Mouse (Mus musculus): Measurements from ENCODE around the gene Chrnb4.

The Chrnb4 gene

GRCm38 (mm10) chr9:55048211-55048880 lies at the start of gene Chrnb4:
Gene Chrnb4, minus strand, starts transcription at chr9:55048779.
- no peak for DNase-seq (ENCODE audit: low spot score in 2 of 2)

GRCm38 (mm10) chr9:55096870-55097269 lies 48.3 kb upstream of the Chrnb4 start:
- no peak for DNase-seq (ENCODE audit: low spot score in 2 of 2)

- DNase-seq (ENCODE audit: low spot score in 2 of 2), result no peak
Measured at GRCm38 (mm10) chr9:55096033-55096432, 47.5 kb upstream of the Chrnb4 start.

DNA sequence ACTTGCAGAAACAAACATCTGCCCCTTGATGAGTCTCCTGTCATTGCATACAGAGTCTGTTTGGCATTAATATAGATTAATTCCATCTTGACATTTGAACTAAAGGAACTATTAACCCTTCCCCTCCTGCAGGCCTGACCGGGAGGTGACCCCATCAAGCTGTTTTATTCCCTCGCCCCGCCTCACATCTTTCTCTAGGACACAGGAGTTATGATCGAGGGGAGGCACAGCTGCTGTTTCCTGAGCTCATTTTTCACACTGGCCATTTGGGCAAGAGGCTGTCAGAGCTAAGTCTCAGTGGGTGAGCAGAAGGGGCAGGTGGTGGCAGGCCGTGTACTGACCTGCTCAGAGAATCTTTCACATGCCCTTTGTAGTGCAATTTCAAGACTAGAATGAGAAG lies 41.6 kb upstream of the Chrnb4 start:
- DNase-seq (ENCODE audit: low spot score in 2 of 2), result no peak

- DNase-seq (ENCODE audit: low spot score in 2 of 2), result no peak
Measured at GRCm38 (mm10) chr9:55089226-55089625, 40.6 kb upstream of the Chrnb4 start.

DNA sequence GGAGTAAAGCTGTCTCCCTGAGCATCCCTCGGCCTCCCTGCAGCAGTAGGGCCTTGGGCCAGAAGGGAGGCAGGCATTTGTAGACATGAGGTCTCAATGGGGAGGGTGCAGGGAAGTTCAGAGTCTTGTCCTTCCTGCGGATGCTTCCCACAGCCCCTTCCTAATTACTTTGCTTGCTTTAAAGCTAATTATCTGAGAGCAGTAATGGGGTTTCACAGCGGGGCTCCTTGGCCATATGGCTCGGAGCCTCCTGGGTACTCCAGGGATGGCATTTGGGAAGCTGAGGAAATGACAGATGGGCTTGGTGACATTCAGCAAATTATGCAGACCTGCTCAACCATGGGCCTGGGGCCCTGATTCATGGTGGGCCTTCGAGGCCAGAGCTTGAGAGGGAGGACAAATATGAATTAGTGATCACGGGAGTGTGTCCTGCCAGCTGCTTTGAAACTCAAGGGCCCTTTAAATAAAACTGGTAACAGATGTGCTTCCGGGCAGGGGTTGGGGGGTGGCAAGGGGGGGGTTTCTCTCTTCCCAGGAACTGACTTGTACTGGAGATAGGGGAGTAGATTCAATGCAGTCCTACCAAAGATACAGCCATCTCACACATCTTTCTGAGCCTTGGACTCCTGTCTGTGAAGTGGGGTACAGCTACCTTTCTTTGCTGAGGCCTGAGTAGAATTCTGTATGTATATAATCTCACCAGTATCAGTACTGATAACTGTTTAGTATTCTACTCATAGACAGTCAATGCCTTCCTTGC lies 34.8 kb upstream of the Chrnb4 start:
- no peak for DNase-seq (ENCODE audit: low spot score in 2 of 2)

GRCm38 (mm10) chr9:55067965-55068265 lies 19.3 kb upstream of the Chrnb4 start:
- no peak for DNase-seq (ENCODE audit: low spot score in 2 of 2)

DNA sequence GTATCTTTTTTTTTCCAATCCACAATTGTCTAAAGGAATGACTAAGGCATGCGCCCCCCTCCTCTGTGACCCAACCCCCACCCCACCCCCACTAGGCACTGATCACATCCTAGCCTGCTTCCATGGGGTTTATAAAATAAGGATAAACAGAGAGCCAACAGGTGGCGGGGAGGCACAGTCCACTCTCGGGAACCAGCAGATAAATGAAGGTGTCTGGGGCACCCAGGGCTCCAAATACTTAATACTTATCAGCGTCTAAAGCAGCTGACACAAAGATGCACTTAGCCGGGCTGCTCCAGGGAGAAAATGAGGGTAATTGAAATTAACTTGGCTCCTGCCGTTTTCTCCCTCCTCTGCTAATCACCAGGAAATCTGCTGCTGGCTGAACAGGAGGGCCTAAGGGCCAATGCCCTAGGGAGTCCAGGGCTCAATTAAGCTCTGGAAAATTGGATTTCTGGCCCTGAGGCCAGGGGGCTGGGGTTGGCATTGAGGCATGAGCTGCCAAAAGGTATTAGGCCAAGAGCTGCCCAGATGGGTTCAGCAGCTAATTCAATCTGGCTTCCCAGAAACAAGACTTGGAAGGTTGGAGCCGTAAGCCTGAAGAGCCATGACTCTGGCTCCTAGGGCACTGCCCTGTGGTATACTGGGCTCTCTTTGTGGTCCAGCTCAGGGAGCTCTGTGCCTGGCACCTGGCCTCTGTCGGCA lies 18.8 kb upstream of the Chrnb4 start:
- DNase-seq (ENCODE audit: low spot score in 2 of 2), result peak; percentile 40 to 51

DNA sequence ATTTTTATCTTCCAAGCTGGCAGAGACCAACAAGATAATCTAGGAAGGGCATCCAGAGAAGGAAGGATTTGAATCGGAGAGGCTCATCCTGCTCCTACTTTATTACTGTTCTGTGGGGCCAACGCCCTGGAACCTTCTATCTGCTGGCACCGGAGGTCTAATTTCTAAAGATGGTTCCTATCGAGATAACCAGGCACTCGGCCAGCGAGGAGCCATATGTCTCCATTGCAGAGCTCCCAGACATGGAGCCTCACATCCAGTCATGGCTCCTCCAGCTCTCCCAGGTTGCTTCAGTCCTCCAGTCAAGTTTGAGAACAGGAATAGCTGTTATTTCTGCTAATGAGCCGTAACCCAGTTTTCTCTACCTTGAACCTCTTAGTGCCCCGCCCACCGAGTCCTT lies 16.7 kb upstream of the Chrnb4 start:
- peak; percentile 36 to 44 for DNase-seq (ENCODE audit: low spot score in 2 of 2)

GRCm38 (mm10) chr9:55058067-55058466 lies 9.5 kb upstream of the Chrnb4 start:
- DNase-seq (ENCODE audit: low spot score in 2 of 2), result no peak

GRCm38 (mm10) chr9:55055386-55055930 lies 6.9 kb upstream of the Chrnb4 start:
- no peak for DNase-seq (ENCODE audit: low spot score in 2 of 2)

DNA sequence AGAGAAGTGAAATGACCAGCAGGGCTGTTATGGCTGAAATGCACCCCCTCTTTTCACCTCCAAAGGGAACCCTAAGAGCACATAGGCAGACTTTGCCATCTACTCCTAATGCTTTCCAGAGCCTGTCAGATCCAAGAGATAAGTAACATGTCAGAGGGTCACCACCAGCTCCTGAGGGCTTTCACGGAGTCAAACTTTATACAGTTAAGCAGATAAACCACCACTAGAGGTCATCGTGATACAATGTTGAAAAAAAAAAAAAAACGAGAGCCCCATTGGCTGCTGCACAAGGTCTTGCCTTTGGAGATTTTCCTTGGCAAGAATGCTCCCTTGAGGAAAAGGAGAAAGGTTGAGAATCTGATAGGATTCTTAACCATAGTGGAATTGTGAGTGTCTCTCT lies 1.8 kb downstream of the Chrnb4 start:
- no peak for DNase-seq (ENCODE audit: low spot score in 2 of 2)

DNA sequence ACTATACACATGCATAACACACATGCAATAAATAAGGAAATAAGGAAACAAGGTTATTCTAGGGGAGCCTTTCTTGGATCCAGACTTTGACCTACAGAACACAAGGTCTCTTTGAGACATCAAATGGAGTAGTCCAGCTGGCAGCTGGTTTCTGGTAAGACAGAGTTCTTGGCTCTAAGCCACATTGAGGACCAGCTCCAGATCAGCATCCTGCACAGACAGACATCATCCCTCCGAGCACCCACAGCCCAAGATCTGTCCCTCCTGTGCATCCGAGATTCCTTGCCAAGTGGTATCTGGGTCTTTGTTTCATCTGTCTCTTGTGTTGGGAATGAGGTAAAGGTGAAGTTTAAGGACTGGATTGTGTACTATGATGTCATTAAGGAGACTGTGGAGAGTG lies 3.6 kb downstream of the Chrnb4 start:
- DNase-seq (ENCODE audit: low spot score in 2 of 2), result no peak

DNA sequence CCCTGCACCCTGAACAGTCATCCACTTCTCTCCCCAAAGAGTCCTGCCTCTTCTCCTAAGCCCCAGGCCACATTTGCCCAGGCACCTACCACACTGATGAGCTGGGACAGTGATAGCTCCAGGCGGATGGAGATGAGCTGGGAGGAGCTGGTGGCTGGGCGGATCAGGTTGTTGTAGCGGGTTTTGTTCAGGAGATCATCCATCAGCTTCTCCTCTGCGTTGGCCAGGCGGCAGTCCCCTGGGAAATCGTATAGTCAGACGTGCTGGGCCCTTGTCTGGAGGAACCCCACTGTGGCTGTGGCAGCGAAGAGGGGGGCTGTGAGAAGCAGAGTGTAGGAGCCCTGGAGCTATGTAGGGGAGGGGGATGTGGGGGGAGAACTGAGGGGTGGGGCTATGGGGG lies 4.9 kb downstream of the Chrnb4 start:
- DNase-seq (ENCODE audit: low spot score in 2 of 2), result no peak

- peak; percentile 56 to 57 for DNase-seq (ENCODE audit: low spot score in 2 of 2)
Measured at GRCm38 (mm10) chr9:55041389-55041788, 7.2 kb downstream of the Chrnb4 start.

DNA sequence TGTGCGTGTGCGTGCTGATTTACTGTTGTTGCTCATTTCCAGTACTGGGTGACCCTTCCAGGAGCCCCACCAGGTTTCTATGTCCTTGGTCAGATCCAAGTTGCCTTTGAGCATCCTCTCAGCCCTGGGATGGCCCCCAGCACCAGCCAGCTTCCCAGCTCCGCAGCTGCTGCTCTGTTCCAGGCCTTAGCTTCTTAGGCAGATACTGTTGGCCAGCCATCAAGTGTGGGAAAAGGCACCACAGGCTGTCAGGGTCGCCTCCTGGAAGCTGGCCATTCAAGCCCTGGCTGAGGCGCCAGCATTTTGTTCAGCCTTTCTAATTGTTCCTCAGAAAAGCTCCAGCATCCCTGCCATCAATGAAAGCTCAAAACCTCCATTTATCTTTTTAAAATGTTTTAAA lies 8.6 kb downstream of the Chrnb4 start:
- DNase-seq (ENCODE audit: low spot score in 2 of 2), result peak; percentile 63 to 73

- DNase-seq (ENCODE audit: low spot score in 2 of 2), result no peak
Measured at GRCm38 (mm10) chr9:55038948-55039347, 9.6 kb downstream of the Chrnb4 start.

- no peak for DNase-seq (ENCODE audit: low spot score in 2 of 2)
Measured at GRCm38 (mm10) chr9:55031435-55032167, 17.0 kb downstream of the Chrnb4 start.

- peak in 1 of 2 experiments; percentile 46 for DNase-seq (ENCODE audit: low spot score in 2 of 2)
Measured at GRCm38 (mm10) chr9:55026275-55026663, 22.3 kb downstream of the Chrnb4 start, which contains the start of gene Chrna3. Gene Chrna3, minus strand, starts transcription at chr9:55026562.

- no peak for DNase-seq (ENCODE audit: low spot score in 2 of 2)
Measured at GRCm38 (mm10) chr9:55025534-55026274, 22.9 kb downstream of the Chrnb4 start.

Data from right cerebral cortex, postnatal 10 days (tissue).